Mouse (Mus musculus) small intestine, adult 2 months (tissue): ENCODE data around the gene Popdc3.

Experiments
- CTCF ChIP-seq: fragments of 200-500 bp; IDR thresholded peaks from 2 replicates; pipeline ENCODE4 v1.5.1; 2012; ENCODE audit warnings: low read depth, mild to moderate bottlenecking, control low read depth, inconsistent platforms, low read length, moderate library complexity, mixed read lengths; ENCODE audit not compliant: insufficient replicate concordance, insufficient read length; ENCODE audit errors: extremely low read depth
- POLR2A ChIP-seq: fragments of 200-500 bp; IDR thresholded peaks from 2 replicates; pipeline ENCODE4 v1.6.1; 2012; ENCODE audit warnings: low read depth, mild to moderate bottlenecking, control low read depth, inconsistent platforms, low read length, moderate library complexity

- TF ChIP-seq CTCF = no peak
- no peak for TF ChIP-seq POLR2A
These were observed 38.8 kb downstream of the Popdc3 start for GRCm38 (mm10) chr10:45216676-45217075.
